Mouse (Mus musculus): Measurements from ENCODE around the gene Gas2. TPM values are rescaled to one million over a fixed set of nuclear protein-coding genes. Genes with fewer than 3 reads are reported as not detected.
A peak's percentile ranks its signal among the peaks of the same experiment; 100 is the strongest.

Gas2 gene
- polyA plus RNA-seq, 1 experiment from 2014 or later = 17.5 TPM

DNA sequence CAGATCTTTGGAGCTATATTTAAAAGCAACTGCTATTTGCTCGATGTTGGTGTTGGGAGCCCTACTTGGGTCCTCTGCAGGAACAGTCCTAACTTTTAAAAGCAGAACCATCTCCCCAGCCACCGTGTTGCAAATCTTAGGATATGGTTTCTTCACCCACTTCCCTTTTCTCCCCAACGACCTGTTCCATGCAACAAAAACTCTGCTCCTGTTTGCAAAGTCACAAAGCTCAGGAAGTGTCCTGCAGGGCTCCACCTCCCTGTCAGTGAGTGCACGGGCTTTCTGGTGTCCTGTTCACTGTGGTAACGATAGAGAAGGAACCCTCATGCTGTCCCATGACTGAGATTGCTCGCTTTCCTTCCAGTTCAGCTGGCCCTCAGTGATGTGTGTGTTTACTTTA is 125.1 kb downstream of the Gas2 start:
- Histone ChIP-seq H3K27ac (ENCODE audit: low read length) (no peak overlapping the region), H3K9ac (replicated peaks; ENCODE audit: low read depth, low read length) (no peak overlapping the region), H3K4me1 (ENCODE audit: control insufficient read depth, insufficient read depth, low read length) (no peaks in the 10 kb centered on the region), H3K9me3 (ENCODE audit: control insufficient read depth, low read depth, low read length) (no peaks in the 10 kb centered on the region), H3K36me3 (ENCODE audit: control insufficient read depth, insufficient read depth, low read length) (no peaks in the 10 kb centered on the region), H3K4me3 (ENCODE audit: low read depth, low read length) (no peak overlapping the region), H3K27me3 (ENCODE audit: control insufficient read depth, insufficient read depth, low read length) (no peaks in the 10 kb centered on the region), H3K4me2 (replicated peaks; ENCODE audit: low read depth, low read length) (no peak overlapping the region)
- no peak for ATAC-seq (ENCODE audit: insufficient number of reproducible peaks, insufficient read depth, low FRiP score, low read depth)
- 57% methylated on average over 6 of the region's 6 CpGs for WGBS

DNA sequence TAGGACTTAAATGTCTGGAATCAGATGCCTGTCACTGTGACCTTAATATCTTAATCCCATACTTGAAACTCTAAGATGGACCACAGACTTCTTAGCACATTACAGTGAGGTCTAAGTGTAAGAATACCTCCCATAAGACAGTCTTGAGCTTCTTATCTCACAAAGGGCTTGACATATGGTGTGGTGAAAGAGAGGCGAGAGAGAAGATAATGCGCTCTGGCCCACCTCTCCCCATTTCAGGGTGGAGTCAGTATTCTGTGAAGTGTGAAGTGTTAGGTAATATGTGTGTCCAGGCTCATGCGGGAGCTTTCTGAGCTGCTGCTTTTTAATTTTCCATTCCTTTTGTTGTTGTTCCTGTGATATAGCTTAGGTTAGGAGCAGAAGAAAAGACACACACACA is 129.2 kb downstream of the Gas2 start:
- 79% methylated on average over 3 of the region's 3 CpGs for WGBS
- H3K27me3 ChIP-seq (ENCODE audit: control insufficient read depth, insufficient read depth, low read length) = no peaks in the 10 kb centered on the region
- H3K36me3 ChIP-seq (ENCODE audit: control insufficient read depth, insufficient read depth, low read length) = no peaks in the 10 kb centered on the region
- peak; percentile 42; the same call in 1 of the 2 replicates for ATAC-seq (ENCODE audit: insufficient number of reproducible peaks, insufficient read depth, low FRiP score, low read depth)
- H3K27ac ChIP-seq (ENCODE audit: low read length) = no peak overlapping the region
- H3K4me2 ChIP-seq (replicated peaks; ENCODE audit: low read depth, low read length) = no peak overlapping the region
- no peak overlapping the region for H3K9ac ChIP-seq (replicated peaks; ENCODE audit: low read depth, low read length)
- H3K9me3 ChIP-seq (ENCODE audit: control insufficient read depth, low read depth, low read length) = no peaks in the 10 kb centered on the region
- no peak overlapping the region for H3K4me3 ChIP-seq (ENCODE audit: low read depth, low read length)
- no peaks in the 10 kb centered on the region for H3K4me1 ChIP-seq (ENCODE audit: control insufficient read depth, insufficient read depth, low read length)

DNA sequence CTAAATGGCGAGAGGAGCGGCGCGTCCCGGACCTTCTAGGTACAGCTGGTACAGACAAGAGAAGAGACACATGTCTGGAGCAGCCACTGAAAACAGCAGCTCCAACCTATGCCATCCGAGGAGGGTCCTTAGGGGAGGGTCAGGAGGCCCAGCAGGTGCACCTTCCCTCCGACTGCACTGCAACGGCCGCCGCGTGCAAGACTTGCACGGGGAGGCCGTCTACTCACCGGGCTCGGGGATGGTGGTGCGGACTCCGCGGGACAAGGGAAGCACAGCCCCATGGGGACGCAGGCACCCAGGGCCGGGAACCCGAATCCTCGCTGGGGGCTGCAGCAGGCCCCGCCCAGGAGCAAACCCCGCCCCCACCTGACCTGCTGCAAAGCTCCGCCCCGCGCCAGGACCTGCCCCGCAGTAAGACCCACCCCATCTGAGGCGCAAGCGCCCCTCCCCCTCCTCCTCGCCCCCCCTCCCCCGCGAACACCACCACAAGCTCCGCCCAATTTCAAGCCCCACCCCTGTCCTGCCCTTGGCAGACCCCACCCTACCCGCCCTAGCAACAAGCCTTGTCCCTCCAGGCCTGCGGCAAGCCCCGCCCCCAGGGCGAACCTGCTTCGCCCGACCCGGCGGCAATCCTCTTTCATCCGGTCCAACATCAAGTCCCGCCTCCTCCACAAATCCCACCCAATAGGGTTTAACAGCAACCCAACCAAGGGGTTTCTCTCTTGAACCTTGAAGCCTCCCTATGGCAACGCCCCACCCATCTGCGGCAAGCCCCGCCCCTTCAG is 143.9 kb downstream of the Gas2 start, which contains the start of gene Svip:
Gene Svip, minus strand, starts transcription at position 508 of the 785 bp plus-strand sequence.
- Histone ChIP-seq H3K27ac (ENCODE audit: low read length) (peak within 1 kb of the TSS; percentile 4; the same call in 1 of the 2 replicates), H3K27me3 (ENCODE audit: control insufficient read depth, insufficient read depth, low read length) (no peaks in the 10 kb centered on the region), H3K4me3 (ENCODE audit: low read depth, low read length) (peak within 1 kb of the TSS; percentile 53), H3K9ac (replicated peaks; ENCODE audit: low read depth, low read length) (no peak within 1 kb of the TSS; the same call in 1 of the 2 replicates), H3K4me1 (ENCODE audit: control insufficient read depth, insufficient read depth, low read length) (peaks cover 3% of the 10 kb centered on the region; the same call in 1 of the 2 replicates), H3K4me2 (replicated peaks; ENCODE audit: low read depth, low read length) (peak within 1 kb of the TSS; percentile 70), H3K36me3 (ENCODE audit: control insufficient read depth, insufficient read depth, low read length) (no peaks in the 10 kb centered on the region), H3K9me3 (ENCODE audit: control insufficient read depth, low read depth, low read length) (no peaks in the 10 kb centered on the region)
- ATAC-seq (ENCODE audit: insufficient number of reproducible peaks, insufficient read depth, low FRiP score, low read depth) = peak; percentile 95
- under 1% methylated on average over 40 of the region's 47 CpGs for WGBS

DNA sequence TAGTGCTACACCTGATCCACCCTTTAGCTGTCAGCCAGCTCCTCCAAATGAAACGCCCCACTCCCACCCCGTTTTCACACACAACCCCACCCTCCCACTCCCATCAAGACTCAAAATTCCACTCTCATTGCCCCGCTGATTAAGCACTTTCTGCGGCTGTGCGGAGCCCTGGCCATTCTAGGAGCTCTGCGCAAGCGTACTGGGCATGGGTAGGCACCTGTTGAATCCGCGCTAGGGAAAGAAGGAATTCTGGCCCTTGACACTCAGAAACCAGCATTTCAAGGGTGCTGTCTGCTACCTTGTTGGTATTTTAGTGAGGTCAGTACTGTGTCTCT is 144.4 kb downstream of the Gas2 start:
- H3K27me3 ChIP-seq (ENCODE audit: control insufficient read depth, insufficient read depth, low read length) = no peaks in the 10 kb centered on the region
- peaks cover 3% of the 10 kb centered on the region; the same call in 1 of the 2 replicates for H3K4me1 ChIP-seq (ENCODE audit: control insufficient read depth, insufficient read depth, low read length)
- H3K4me2 ChIP-seq (replicated peaks; ENCODE audit: low read depth, low read length) = peak overlapping the region; percentile 70
- peak overlapping the region; percentile 53 for H3K4me3 ChIP-seq (ENCODE audit: low read depth, low read length)
- no peaks in the 10 kb centered on the region for H3K9me3 ChIP-seq (ENCODE audit: control insufficient read depth, low read depth, low read length)
- H3K9ac ChIP-seq (replicated peaks; ENCODE audit: low read depth, low read length) = no peak overlapping the region
- 1% methylated on average over 9 of the region's 9 CpGs for WGBS
- H3K36me3 ChIP-seq (ENCODE audit: control insufficient read depth, insufficient read depth, low read length) = no peaks in the 10 kb centered on the region
- ATAC-seq (ENCODE audit: insufficient number of reproducible peaks, insufficient read depth, low FRiP score, low read depth) = no peak
- H3K27ac ChIP-seq (ENCODE audit: low read length) = peak overlapping the region; percentile 4; the same call in 1 of the 2 replicates

DNA sequence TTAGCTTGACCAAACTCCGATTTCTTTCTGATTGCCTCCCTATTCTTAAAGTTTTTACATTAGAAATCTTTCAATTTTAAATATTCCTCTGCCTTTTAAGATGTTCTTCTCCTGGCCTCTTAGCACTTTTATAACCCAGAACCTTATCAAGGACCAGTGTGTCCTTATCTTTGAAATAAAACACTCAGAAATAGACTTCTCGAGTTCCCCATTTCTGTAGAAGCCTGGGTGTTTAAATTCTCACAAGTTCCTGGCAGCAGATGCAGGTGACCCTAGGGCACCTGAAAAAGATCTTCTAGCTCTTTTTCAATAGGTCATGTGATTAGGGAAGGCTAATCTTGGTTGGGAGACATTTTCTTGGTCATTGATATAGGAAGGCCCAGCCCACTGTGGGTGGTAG is 145.3 kb downstream of the Gas2 start:
- no peaks in the 10 kb centered on the region for H3K36me3 ChIP-seq (ENCODE audit: control insufficient read depth, insufficient read depth, low read length)
- peaks cover 3% of the 10 kb centered on the region; the same call in 1 of the 2 replicates for H3K4me1 ChIP-seq (ENCODE audit: control insufficient read depth, insufficient read depth, low read length)
- no peak overlapping the region for H3K9ac ChIP-seq (replicated peaks; ENCODE audit: low read depth, low read length)
- H3K27me3 ChIP-seq (ENCODE audit: control insufficient read depth, insufficient read depth, low read length) = no peaks in the 10 kb centered on the region
- ATAC-seq (ENCODE audit: insufficient number of reproducible peaks, insufficient read depth, low FRiP score, low read depth) = no peak
- no peak overlapping the region for H3K27ac ChIP-seq (ENCODE audit: low read length)
- 88% methylated on average over 2 of the region's 2 CpGs for WGBS
- H3K9me3 ChIP-seq (ENCODE audit: control insufficient read depth, low read depth, low read length) = no peaks in the 10 kb centered on the region
- no peak overlapping the region for H3K4me3 ChIP-seq (ENCODE audit: low read depth, low read length)
- no peak overlapping the region for H3K4me2 ChIP-seq (replicated peaks; ENCODE audit: low read depth, low read length)

DNA sequence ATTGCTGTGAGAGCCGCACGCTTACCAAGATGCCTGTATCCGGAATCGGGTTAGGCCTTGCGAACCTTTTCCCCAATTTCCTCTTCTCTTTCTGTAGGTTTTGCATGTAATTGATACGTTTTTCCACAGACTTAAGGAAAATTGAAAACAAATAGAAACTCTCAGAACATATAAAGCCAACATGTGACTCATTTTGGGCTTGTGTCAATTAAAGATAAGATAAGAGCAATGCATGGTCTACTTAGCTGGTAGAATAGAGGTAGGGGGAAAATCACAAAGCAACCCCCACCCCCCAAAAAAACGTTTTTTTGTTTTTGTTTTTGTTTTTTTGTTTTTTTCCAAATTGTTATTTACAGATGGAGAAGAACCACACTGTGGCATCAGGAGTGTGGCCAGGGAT is 151.6 kb downstream of the Gas2 start:
- Histone ChIP-seq H3K27ac (ENCODE audit: low read length) (no peak overlapping the region), H3K36me3 (ENCODE audit: control insufficient read depth, insufficient read depth, low read length) (no peaks in the 10 kb centered on the region), H3K4me2 (replicated peaks; ENCODE audit: low read depth, low read length) (no peak overlapping the region), H3K9ac (replicated peaks; ENCODE audit: low read depth, low read length) (no peak overlapping the region), H3K27me3 (ENCODE audit: control insufficient read depth, insufficient read depth, low read length) (no peaks in the 10 kb centered on the region), H3K9me3 (ENCODE audit: control insufficient read depth, low read depth, low read length) (no peaks in the 10 kb centered on the region), H3K4me3 (ENCODE audit: low read depth, low read length) (no peak overlapping the region), H3K4me1 (ENCODE audit: control insufficient read depth, insufficient read depth, low read length) (no peaks in the 10 kb centered on the region)
- 78% methylated on average over 7 of the region's 7 CpGs for WGBS
- no peak for ATAC-seq (ENCODE audit: insufficient number of reproducible peaks, insufficient read depth, low FRiP score, low read depth)

DNA sequence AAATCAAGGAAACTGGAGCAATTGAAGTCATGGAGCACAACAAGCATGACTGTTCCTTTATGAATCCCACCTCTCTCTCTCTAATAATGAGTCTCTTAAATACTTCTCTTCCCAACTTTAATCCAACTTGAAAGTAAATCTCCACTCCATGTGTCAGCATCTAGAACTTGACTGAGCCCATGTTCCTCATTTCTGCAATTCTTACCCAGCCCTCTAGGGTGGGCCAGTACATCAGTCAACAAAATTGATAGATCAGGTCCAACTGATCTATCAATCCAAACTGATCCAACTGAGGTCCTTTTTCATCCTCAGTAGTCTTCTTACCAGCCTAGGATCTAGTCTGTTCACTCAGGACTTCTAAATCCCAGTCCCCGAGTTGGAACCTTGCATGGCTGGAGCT is 153.4 kb downstream of the Gas2 start:
- Histone ChIP-seq H3K4me3 (ENCODE audit: low read depth, low read length) (no peak overlapping the region), H3K36me3 (ENCODE audit: control insufficient read depth, insufficient read depth, low read length) (no peaks in the 10 kb centered on the region), H3K27me3 (ENCODE audit: control insufficient read depth, insufficient read depth, low read length) (no peaks in the 10 kb centered on the region), H3K4me1 (ENCODE audit: control insufficient read depth, insufficient read depth, low read length) (no peaks in the 10 kb centered on the region), H3K27ac (ENCODE audit: low read length) (no peak overlapping the region), H3K9ac (replicated peaks; ENCODE audit: low read depth, low read length) (no peak overlapping the region), H3K9me3 (ENCODE audit: control insufficient read depth, low read depth, low read length) (no peaks in the 10 kb centered on the region), H3K4me2 (replicated peaks; ENCODE audit: low read depth, low read length) (no peak overlapping the region)
- 82% methylated on average over 1 of the region's 1 CpGs for WGBS
- no peak for ATAC-seq (ENCODE audit: insufficient number of reproducible peaks, insufficient read depth, low FRiP score, low read depth)

DNA sequence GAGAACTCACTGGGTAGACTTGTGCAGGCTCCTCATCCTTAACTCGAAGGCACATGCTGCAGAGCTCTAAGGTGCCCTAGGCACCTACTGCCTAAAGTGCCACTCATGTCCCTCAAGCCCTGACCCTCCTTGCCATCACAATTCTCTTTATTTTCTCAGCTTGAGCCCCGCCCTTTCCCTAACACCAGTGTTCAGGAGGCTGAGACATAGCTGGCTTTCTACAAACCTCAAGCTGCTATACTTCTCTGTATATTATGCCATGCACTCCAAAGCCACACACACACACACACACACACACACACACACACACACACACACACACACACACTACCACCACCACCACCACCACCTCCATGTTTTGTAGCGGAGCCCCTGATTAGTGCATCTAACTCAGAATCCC is 153.8 kb downstream of the Gas2 start, which contains the start of gene 1700015G11Rik:
Gene 1700015G11Rik, minus strand, starts transcription at position 101 of the 400 bp plus-strand sequence.
- no peak within 1 kb of the TSS for H3K27ac ChIP-seq (ENCODE audit: low read length)
- ATAC-seq (ENCODE audit: insufficient number of reproducible peaks, insufficient read depth, low FRiP score, low read depth) = no peak
- H3K4me2 ChIP-seq (replicated peaks; ENCODE audit: low read depth, low read length) = no peak within 1 kb of the TSS
- no peaks in the 10 kb centered on the region for H3K4me1 ChIP-seq (ENCODE audit: control insufficient read depth, insufficient read depth, low read length)
- no peak within 1 kb of the TSS for H3K4me3 ChIP-seq (ENCODE audit: low read depth, low read length)
- H3K36me3 ChIP-seq (ENCODE audit: control insufficient read depth, insufficient read depth, low read length) = no peaks in the 10 kb centered on the region
- no peaks in the 10 kb centered on the region for H3K9me3 ChIP-seq (ENCODE audit: control insufficient read depth, low read depth, low read length)
- no peaks in the 10 kb centered on the region for H3K27me3 ChIP-seq (ENCODE audit: control insufficient read depth, insufficient read depth, low read length)
- H3K9ac ChIP-seq (replicated peaks; ENCODE audit: low read depth, low read length) = no peak within 1 kb of the TSS
- 86% methylated on average over 3 of the region's 3 CpGs for WGBS

All from stomach, embryonic 14.5 days (tissue).